Mouse (Mus musculus) neural tube, embryonic 10.5 days (tissue): ENCODE data around the gene Tctn3.
A peak's percentile ranks its signal among the peaks of the same experiment; 100 is the strongest.
"Not testable (repeated sequence)": the region's sequence is repeated elsewhere in the genome, so short reads cannot be mapped to it uniquely, and the experiment has no call there.

Experiments
- DNase-seq: peaks from one replicate; pipeline ENCODE4 v3.0.0-alpha.2; 2017; ENCODE audit warnings: low spot score; ENCODE audit errors: extremely low spot score

The Tctn3 gene

GRCm38 (mm10) chr19:40625935-40626334 lies 13.9 kb upstream of the Tctn3 start:
- no peak for DNase-seq

GRCm38 (mm10) chr19:40621616-40622015 lies 9.6 kb upstream of the Tctn3 start:
- DNase-seq, result not testable (repeated sequence)

GRCm38 (mm10) chr19:40616021-40616420 lies 4.0 kb upstream of the Tctn3 start:
- no peak for DNase-seq

- DNase-seq, result no peak
Observed at GRCm38 (mm10) chr19:40614811-40615210, 2.8 kb upstream of the Tctn3 start.

- no peak for DNase-seq
Observed at GRCm38 (mm10) chr19:40607676-40608075, 4.4 kb downstream of the Tctn3 start.

- no peak for DNase-seq
Observed at GRCm38 (mm10) chr19:40605189-40605588, 6.8 kb downstream of the Tctn3 start.

GRCm38 (mm10) chr19:40601870-40602269 lies 10.2 kb downstream of the Tctn3 start:
- no peak for DNase-seq

- not testable (repeated sequence) for DNase-seq
Observed at GRCm38 (mm10) chr19:40600846-40601245, 11.2 kb downstream of the Tctn3 start.

- DNase-seq, result no peak
Observed at GRCm38 (mm10) chr19:40595831-40596230, 16.2 kb downstream of the Tctn3 start.

GRCm38 (mm10) chr19:40595231-40595630 lies 16.8 kb downstream of the Tctn3 start:
- no peak for DNase-seq

GRCm38 (mm10) chr19:40589530-40589880 lies 22.5 kb downstream of the Tctn3 start:
- no peak for DNase-seq

GRCm38 (mm10) chr19:40588847-40589529 lies 23.0 kb downstream of the Tctn3 start:
- peak; percentile 93 for DNase-seq

GRCm38 (mm10) chr19:40588293-40588654 lies 23.8 kb downstream of the Tctn3 start, which contains the start of gene Aldh18a1:
TSS of gene Aldh18a1 (minus strand) at chr19:40588463.
- DNase-seq, result peak; percentile 95

- no peak for DNase-seq
Observed at GRCm38 (mm10) chr19:40587491-40588292, 24.3 kb downstream of the Tctn3 start.

- DNase-seq, result no peak
Observed at GRCm38 (mm10) chr19:40586908-40587307, 25.1 kb downstream of the Tctn3 start.

GRCm38 (mm10) chr19:40581662-40582061 lies 30.4 kb downstream of the Tctn3 start:
- no peak for DNase-seq

GRCm38 (mm10) chr19:40580902-40581301 lies 31.1 kb downstream of the Tctn3 start:
- DNase-seq, result no peak

- DNase-seq, result no peak
Observed at GRCm38 (mm10) chr19:40575438-40575837, 36.6 kb downstream of the Tctn3 start.

GRCm38 (mm10) chr19:40570726-40571125 lies 41.3 kb downstream of the Tctn3 start:
- no peak for DNase-seq

- no peak for DNase-seq
Observed at GRCm38 (mm10) chr19:40567616-40568015, 44.4 kb downstream of the Tctn3 start.

GRCm38 (mm10) chr19:40563880-40564645 lies 48.0 kb downstream of the Tctn3 start:
- no peak for DNase-seq

GRCm38 (mm10) chr19:40561521-40561920 lies 50.5 kb downstream of the Tctn3 start:
- not testable (repeated sequence) for DNase-seq
